Mouse (Mus musculus) megakaryocyte, embryonic 14.5 days (primary cell): ENCODE data around the gene Etl4. TPM values are rescaled to one million over a fixed set of nuclear protein-coding genes. Genes with fewer than 3 reads are reported as not detected.

Source experiments
- H3K27me3 ChIP-seq: replicated peaks from 2 replicates; pipeline ENCODE3; 2012; ENCODE audit warnings: inconsistent platforms
- H3K36me3 ChIP-seq: replicated peaks from 2 replicates; pipeline ENCODE3; 2012; ENCODE audit warnings: low read length, inconsistent platforms, mixed read lengths
- H3K4me1 ChIP-seq: 2 replicates; pipeline ENCODE4 v1.6.1; 2012; ENCODE audit warnings: inconsistent platforms
- H3K4me3 ChIP-seq: replicated peaks from 2 replicates; pipeline ENCODE3; 2012; ENCODE audit warnings: moderate library complexity, mild to moderate bottlenecking, inconsistent platforms
- H3K9me3 ChIP-seq: 2 replicates; pipeline ENCODE4 v1.6.1; 2012; ENCODE audit warnings: inconsistent platforms
- FLI1 ChIP-seq: IDR thresholded peaks from 2 replicates; pipeline ENCODE4 v1.6.1; 2012; ENCODE audit warnings: low read length, inconsistent platforms, mixed read lengths
- GATA1 ChIP-seq: IDR thresholded peaks from 3 replicates; pipeline ENCODE4 v1.6.1; 2012; ENCODE audit warnings: mixed read lengths, low read length, inconsistent platforms, borderline replicate concordance
- polyA plus RNA-seq: library from polyadenylated mRNA; stranded (reverse); fragments of >175 nt; gene quantifications from 2 replicates; pipeline ENCODE4 v1.2.3, GENCODE M21; 2012; ENCODE audit warnings: low replicate concordance; ENCODE audit not compliant: insufficient read depth

Gene Etl4
- polyA plus RNA-seq, 1 experiment: 0.12 TPM

DNA sequence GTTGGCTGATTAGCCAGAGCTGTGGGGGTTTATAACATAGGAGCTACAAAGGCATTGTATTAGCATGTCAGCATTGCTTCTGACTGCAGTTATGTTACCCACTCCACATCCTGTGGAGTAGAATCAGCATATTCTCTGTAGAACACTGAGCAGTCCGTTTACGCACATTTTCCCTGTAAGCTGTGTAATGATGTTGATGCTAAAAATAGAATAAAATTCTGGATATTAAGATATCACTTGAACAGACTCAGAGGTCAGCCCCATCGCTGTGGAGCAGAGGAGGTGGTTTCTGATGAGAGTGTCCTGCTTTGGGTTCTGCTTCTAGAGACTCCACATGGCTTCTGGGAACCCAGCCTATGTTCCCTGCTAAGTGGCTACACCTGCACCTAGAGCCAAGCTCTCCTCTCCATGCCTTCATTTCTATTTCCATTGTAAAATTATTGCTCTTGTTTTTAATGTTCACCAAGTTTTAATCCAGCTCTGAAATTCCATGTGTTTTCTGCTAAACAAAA, 299.2 kb downstream of the Etl4 start:
- no peak for TF ChIP-seq FLI1
- TF ChIP-seq GATA1: no peak
- Histone ChIP-seq H3K36me3 (no peaks in the 10 kb centered on the region), H3K27me3 (no peaks in the 10 kb centered on the region), H3K4me3 (no peak overlapping the region), H3K4me1 (no peaks in the 10 kb centered on the region), H3K9me3 (no peaks in the 10 kb centered on the region)

DNA sequence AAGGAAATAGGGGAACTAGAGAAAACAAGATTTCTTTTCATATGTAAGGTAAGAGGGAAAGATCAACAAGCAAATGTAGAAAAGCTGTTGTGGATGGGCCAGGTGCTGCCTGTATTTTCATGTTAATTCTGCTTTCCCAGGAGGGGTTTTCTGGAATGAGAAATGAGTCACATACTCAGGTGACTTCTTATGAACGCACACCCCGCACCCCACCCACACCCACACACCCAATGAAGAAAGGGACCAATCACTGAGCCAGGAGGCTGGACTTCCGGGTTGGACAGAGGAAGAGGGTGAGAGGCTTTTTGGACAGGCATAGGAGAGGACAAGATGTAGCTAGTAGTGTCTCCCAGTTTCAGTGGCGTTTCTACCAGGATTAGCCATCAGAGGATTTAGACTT, 299.8 kb downstream of the Etl4 start:
- H3K9me3 ChIP-seq: no peaks in the 10 kb centered on the region
- H3K27me3 ChIP-seq: no peaks in the 10 kb centered on the region
- H3K4me3 ChIP-seq: no peak overlapping the region
- no peak for TF ChIP-seq GATA1
- TF ChIP-seq FLI1: no peak
- H3K36me3 ChIP-seq: no peaks in the 10 kb centered on the region
- no peaks in the 10 kb centered on the region for H3K4me1 ChIP-seq

DNA sequence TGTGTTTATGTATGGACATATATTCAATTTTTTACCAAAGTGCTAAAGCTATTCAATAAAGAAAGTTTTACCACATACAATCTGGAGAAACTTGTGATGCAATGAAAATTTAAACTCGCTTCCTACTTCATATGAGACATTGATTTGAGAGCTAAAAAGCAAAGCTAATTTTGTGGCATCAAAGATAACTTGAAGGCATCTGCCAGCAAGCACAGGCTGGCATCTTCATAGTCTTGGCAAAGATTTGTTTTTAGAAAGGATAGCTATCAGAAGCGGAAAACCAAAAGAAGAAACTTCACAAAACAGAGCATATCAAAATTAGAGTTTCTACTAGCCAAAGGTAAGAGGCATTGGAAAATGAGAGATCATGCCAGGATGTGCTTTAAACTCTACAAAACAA, 306.7 kb downstream of the Etl4 start:
- no peaks in the 10 kb centered on the region for H3K4me1 ChIP-seq
- no peak overlapping the region for H3K4me3 ChIP-seq
- no peaks in the 10 kb centered on the region for H3K9me3 ChIP-seq
- no peaks in the 10 kb centered on the region for H3K36me3 ChIP-seq
- no peaks in the 10 kb centered on the region for H3K27me3 ChIP-seq
- TF ChIP-seq GATA1: no peak
- TF ChIP-seq FLI1: no peak

DNA sequence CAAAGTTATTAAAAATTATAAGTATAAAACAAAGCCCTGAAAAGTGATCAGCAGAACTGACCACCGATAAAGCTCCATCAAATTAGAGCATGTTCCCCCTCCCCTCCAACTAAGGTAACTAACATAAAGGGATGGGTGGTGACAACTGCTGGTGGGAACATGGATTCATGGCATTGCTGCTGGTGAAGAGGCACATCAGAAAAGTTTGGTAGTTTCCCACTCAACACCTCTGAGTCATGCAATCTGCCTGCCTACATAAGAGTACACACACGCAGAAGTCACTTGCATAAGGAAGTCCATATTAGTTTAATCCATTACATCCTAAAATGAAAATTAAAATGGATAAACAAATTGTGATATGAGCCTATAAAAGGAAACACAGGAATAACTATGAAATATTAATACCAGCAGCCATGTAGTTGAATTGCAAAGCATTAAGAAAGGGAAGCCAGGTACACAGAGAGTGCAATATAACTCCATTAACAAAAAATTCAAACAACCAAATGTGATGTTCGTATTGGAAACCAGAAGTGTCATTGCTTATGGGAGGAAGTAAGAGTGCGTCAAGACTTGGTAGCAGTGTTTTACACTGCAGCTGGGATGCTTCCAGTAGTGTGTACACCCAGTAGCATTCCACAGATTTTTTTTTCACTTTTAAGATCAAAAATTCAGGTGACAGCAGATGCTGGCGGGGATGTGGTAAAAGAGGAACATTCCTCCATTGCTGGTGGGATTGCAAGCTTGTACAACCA, 307.3 kb downstream of the Etl4 start:
- TF ChIP-seq GATA1: no peak
- no peak for TF ChIP-seq FLI1
- H3K27me3 ChIP-seq: no peaks in the 10 kb centered on the region
- no peaks in the 10 kb centered on the region for H3K9me3 ChIP-seq
- no peaks in the 10 kb centered on the region for H3K36me3 ChIP-seq
- H3K4me3 ChIP-seq: no peak overlapping the region
- no peaks in the 10 kb centered on the region for H3K4me1 ChIP-seq

DNA sequence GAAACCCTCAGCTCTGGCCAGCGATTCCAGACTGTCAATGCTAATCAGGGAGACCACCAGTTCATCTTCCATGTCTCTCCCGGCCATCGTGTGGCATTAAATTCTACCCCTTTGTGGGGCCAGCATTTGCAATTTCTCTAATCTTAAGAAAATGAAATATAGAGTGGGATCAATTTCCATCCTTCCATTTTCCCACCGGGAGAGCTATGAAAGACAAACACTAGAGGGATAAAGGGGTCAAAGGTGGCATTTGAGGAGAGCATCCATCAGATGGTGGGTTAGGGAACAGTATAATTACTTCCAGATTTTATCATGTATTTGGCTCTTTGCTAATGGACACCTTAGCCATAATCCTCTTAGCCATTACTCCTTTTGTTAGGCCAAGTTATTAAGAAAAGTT, 321.8 kb downstream of the Etl4 start:
- no peak for TF ChIP-seq FLI1
- TF ChIP-seq GATA1: no peak
- H3K9me3 ChIP-seq: no peaks in the 10 kb centered on the region
- H3K27me3 ChIP-seq: no peaks in the 10 kb centered on the region
- no peaks in the 10 kb centered on the region for H3K36me3 ChIP-seq
- H3K4me3 ChIP-seq: no peak overlapping the region
- H3K4me1 ChIP-seq: no peaks in the 10 kb centered on the region

DNA sequence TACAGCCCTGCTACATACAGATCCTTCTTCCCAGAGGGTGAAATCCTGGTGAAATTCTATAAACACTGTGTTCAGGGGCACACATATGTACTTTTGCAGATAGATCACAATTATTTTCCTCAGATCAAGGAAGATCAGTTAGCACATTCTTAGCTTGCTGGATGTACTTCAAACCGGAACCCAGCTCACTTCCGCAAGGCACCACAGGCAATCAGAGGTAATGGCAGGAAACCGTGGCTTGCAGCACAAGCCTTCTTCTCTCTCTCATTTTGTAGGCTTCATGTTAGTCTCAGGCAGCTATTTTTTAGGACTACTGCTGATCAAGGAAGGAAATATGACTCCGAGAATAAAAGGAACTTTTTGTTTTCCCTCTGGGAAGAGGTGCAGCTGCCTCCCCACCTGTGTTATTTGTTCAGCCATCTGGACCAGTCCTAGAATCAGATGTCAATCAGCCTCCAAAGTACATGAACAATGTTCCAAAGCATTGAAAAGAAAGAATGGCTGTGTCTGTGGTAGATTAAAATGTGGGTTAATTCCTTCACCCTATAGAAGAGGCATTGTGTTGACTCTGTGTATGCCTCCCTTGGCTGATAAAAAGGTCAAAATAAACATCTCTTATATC, 338.6 kb downstream of the Etl4 start:
- Histone ChIP-seq H3K4me3 (no peak overlapping the region), H3K9me3 (no peaks in the 10 kb centered on the region), H3K4me1 (no peaks in the 10 kb centered on the region), H3K36me3 (no peaks in the 10 kb centered on the region), H3K27me3 (no peaks in the 10 kb centered on the region)
- no peak for TF ChIP-seq GATA1
- no peak for TF ChIP-seq FLI1

DNA sequence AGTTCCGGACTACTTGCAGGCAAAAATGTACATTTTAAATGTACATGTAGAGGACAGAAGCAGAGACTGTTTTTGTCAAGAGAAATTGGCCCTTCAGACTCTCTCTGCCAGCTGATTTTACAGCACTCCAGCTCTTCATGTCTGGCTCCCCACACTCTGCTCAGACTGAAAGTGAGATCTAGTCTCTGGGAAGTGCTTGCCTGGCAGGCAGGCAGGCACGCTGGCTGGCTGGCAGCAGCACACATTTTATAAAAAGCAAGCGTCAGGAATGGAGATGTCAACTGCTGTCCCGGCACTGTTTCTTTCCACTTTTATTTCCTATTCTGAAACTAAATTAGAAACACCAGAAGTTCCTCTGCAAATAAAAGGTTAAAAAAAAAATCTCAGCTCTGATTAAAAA, 339.8 kb downstream of the Etl4 start:
- no peak for TF ChIP-seq GATA1
- no peak for TF ChIP-seq FLI1

DNA sequence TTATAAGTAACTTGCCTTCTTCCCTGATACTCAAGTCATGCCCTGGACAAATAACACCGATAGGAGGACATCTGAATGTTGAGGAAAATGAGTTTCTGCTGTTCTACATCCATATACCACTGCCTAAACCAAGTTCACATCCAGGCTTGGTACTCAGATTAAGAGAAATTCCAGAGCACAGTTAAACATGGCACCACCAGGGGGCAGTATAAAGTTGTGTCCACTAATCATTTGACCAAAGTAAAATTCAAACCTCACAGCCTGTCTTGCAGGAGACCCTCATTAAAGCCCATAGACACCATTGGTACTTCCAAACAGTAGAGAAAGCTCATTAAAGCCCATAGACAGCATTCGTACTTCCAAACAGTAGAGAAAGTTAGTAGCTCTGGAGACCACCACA, 366.5 kb downstream of the Etl4 start:
- TF ChIP-seq GATA1 (no peak), FLI1 (no peak)
- H3K9me3 ChIP-seq: no peaks in the 10 kb centered on the region
- no peaks in the 10 kb centered on the region for H3K27me3 ChIP-seq

More for the DNA sequence above, 339.8 kb downstream of the Etl4 start:
- H3K27me3 ChIP-seq: no peaks in the 10 kb centered on the region
- H3K36me3 ChIP-seq: no peaks in the 10 kb centered on the region
- H3K9me3 ChIP-seq: no peaks in the 10 kb centered on the region
- no peak overlapping the region for H3K4me3 ChIP-seq
- H3K4me1 ChIP-seq: no peaks in the 10 kb centered on the region

DNA sequence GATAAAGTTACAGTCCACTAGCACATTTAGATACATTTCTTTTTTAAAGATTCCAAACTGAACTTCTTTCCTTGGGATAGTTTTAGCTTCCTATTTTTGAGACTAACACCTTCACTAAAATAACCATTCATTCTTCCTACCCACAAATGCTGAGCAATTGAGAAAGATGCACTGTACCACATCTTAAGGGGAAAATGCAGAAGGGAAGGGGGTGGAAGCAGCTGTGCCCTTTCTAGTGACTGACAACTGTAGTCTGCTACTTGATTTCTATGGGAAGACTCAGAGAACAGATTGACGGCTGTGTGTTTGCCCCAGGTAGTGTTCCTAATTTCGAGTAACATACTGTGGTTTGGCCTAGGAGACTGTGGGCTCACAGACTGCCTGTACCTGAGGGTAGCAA, 372.3 kb downstream of the Etl4 start:
- Histone ChIP-seq H3K27me3 (no peaks in the 10 kb centered on the region), H3K4me3 (no peak overlapping the region), H3K4me1 (no peaks in the 10 kb centered on the region), H3K9me3 (no peaks in the 10 kb centered on the region), H3K36me3 (no peaks in the 10 kb centered on the region)
- no peak for TF ChIP-seq GATA1
- TF ChIP-seq FLI1: no peak

More for the DNA sequence above, 366.5 kb downstream of the Etl4 start:
- Histone ChIP-seq H3K36me3 (no peaks in the 10 kb centered on the region), H3K4me1 (no peaks in the 10 kb centered on the region), H3K4me3 (no peak overlapping the region)

DNA sequence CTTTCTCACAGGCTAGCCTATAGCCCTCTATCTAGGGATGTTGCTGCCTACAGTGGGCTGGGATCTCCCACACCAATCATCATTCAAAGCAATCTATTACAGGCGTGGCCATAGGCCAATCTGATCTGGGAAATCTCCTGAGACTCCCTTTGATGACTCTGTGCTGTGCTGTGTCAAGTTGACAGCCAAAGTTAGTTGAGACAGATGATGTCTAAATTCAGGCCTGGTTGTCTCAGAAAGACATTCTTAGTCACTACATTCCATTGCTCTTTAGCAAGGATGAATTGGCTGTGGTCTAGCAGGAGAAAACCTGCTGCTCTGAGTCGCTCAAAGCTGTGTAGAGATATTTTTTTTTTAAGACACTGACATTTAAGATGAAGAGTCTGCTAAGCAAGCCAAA, 374.8 kb downstream of the Etl4 start:
- TF ChIP-seq FLI1 (no peak), GATA1 (no peak)
- H3K4me1 ChIP-seq: no peaks in the 10 kb centered on the region
- H3K9me3 ChIP-seq: no peaks in the 10 kb centered on the region

More for the DNA sequence above, 374.8 kb downstream of the Etl4 start:
- no peaks in the 10 kb centered on the region for H3K27me3 ChIP-seq
- H3K36me3 ChIP-seq: no peaks in the 10 kb centered on the region
- no peak overlapping the region for H3K4me3 ChIP-seq
